ENCODE assay signal across 30 mouse cellular contexts in the genomic region with DNA sequence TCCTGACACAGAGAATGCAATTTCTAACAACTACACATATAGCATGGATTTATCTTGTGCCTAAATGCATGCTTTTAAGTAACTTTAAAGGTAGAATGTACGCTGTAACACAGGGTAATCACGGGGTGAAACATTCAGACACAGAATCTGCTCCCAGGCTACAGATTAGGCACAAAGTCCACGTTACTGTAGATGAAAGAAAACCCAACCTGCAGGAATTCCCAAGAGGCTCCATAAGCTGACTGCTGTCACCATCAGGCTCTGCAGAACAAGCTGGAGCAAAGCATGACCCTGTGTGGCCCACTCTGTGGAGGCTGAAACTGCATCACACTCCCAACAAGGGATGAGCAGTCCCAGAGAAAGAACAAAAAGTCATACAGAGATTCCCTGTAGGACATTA. TPM values are rescaled to one million over a fixed set of nuclear protein-coding genes. Genes with fewer than 3 reads are reported as not detected.
DNase-seq lines count a peak whose midpoint lies in the region; ATAC-seq and TF ChIP-seq lines count a peak whose summit lies in the region.
"Had no signal": no experiment of that assay in that cellular context is flagged by ENCODE, and none has a peak within 500 bp of the region (broad histone marks: within the 10 kb centered on the region; RNA-seq: fewer than 3 reads in every experiment).

No protein-coding gene starts in this region.

- no peaks in the 10 kb centered on the region for H3K27me3 ChIP-seq in intestine, embryonic 15.5 days (replicated peaks)
- H3K27me3 ChIP-seq in intestine, postnatal 0 days (replicated peaks; ENCODE audit: control insufficient read depth, insufficient read depth, low read length) = no peaks in the 10 kb centered on the region
- no peaks in the 10 kb centered on the region for H3K27me3 ChIP-seq in limb, embryonic 12.5 days
- no peaks in the 10 kb centered on the region for H3K27me3 ChIP-seq in limb, embryonic 10.5 days (ENCODE audit: low read depth, poor library complexity, severe bottlenecking)
- no peaks in the 10 kb centered on the region for H3K27me3 ChIP-seq in lung, embryonic 16.5 days (ENCODE audit: control insufficient read depth, insufficient read depth, low read depth, low read length)
- H3K27me3 ChIP-seq: forebrain, embryonic 15.5 days; heart, embryonic 15.5 days; limb, embryonic 15.5 days; megakaryocyte, embryonic 14.5 days; midbrain, embryonic 12.5 days; neural tube, embryonic 13.5 days had no signal

- no peaks in the 10 kb centered on the region for H3K36me3 ChIP-seq in intestine, embryonic 15.5 days
- H3K36me3 ChIP-seq in intestine, postnatal 0 days (ENCODE audit: control insufficient read depth, insufficient read depth) = peaks cover 3% of the 10 kb centered on the region; the same call in 1 of the 2 replicates
- H3K36me3 ChIP-seq in limb, embryonic 12.5 days = no peaks in the 10 kb centered on the region
- no peaks in the 10 kb centered on the region for H3K36me3 ChIP-seq in limb, embryonic 10.5 days
- H3K36me3 ChIP-seq in lung, embryonic 16.5 days (ENCODE audit: control insufficient read depth, insufficient read depth, low read length) = no peaks in the 10 kb centered on the region
- H3K36me3 ChIP-seq: forebrain, embryonic 10.5 days; forebrain, embryonic 15.5 days; heart, embryonic 15.5 days; limb, embryonic 15.5 days; midbrain, embryonic 12.5 days; neural tube, embryonic 13.5 days had no signal

- no peaks in the 10 kb centered on the region for H3K9me3 ChIP-seq in intestine, embryonic 15.5 days
- H3K9me3 ChIP-seq in intestine, postnatal 0 days (ENCODE audit: control insufficient read depth) = no peaks in the 10 kb centered on the region
- H3K9me3 ChIP-seq in limb, embryonic 12.5 days = no peaks in the 10 kb centered on the region
- H3K9me3 ChIP-seq in limb, embryonic 10.5 days (replicated peaks) = no peaks in the 10 kb centered on the region
- no peaks in the 10 kb centered on the region for H3K9me3 ChIP-seq in lung, embryonic 16.5 days (ENCODE audit: control insufficient read depth, low read length)
- H3K9me3 ChIP-seq: forebrain, embryonic 10.5 days; forebrain, embryonic 15.5 days; G1E; heart, embryonic 10.5 days; heart, embryonic 15.5 days; limb, embryonic 15.5 days; megakaryocyte, embryonic 14.5 days; midbrain, embryonic 12.5 days; neural tube, embryonic 13.5 days had no signal

- DNase-seq in limb, embryonic 10.5 days (ENCODE audit: low spot score) = no peak
- no peak for DNase-seq in lung, adult 18-20 months
- no peak for DNase-seq in T-cell, adult 2 months (ENCODE audit: low spot score)
- DNase-seq: adrenal gland, postnatal 10 days; cerebellum, adult 8-10 months; cerebellum, postnatal 25 days; gastrocnemius, postnatal 25 days; heart, adult 11 months; kidney, postnatal 25 days; lung, embryonic 14.5 days; lung, postnatal 36 days; right cerebral cortex, postnatal 4 days; thymus, postnatal 14 days had no signal

- peak; percentile 58 for ATAC-seq in intestine, embryonic 15.5 days
- ATAC-seq in intestine, postnatal 0 days = no peak
- ATAC-seq in limb, embryonic 12.5 days (ENCODE audit: insufficient number of reproducible peaks, insufficient read depth, low FRiP score, low TSS enrichment, low read depth) = no peak
- ATAC-seq in lung, embryonic 16.5 days (ENCODE audit: low read depth) = no peak
- ATAC-seq: forebrain, embryonic 15.5 days; hindbrain, embryonic 16.5 days had no signal

- 0 out of 2 replicates have a peak overlapping the region, but pooled peaks have one; percentile 24 for H3K27ac ChIP-seq in intestine, embryonic 15.5 days
- H3K27ac ChIP-seq in intestine, postnatal 0 days (ENCODE audit: low read depth, low read length) = no peak overlapping the region
- peak overlapping the region; percentile 31; the same call in 1 of the 2 replicates for H3K27ac ChIP-seq in limb, embryonic 12.5 days
- H3K27ac ChIP-seq in limb, embryonic 10.5 days = no peak overlapping the region
- H3K27ac ChIP-seq in lung, embryonic 16.5 days (ENCODE audit: low read length) = peak overlapping the region; percentile 17; the same call in 1 of the 2 replicates
- H3K27ac ChIP-seq: forebrain, embryonic 10.5 days; forebrain, embryonic 15.5 days; heart, embryonic 10.5 days; midbrain, embryonic 12.5 days; neural tube, embryonic 13.5 days had no signal

- 51% methylated on average over 3 of the region's 3 CpGs for WGBS in intestine, embryonic 15.5 days
- 36% methylated on average over 3 of the region's 3 CpGs for WGBS in intestine, postnatal 0 days
- WGBS in limb, embryonic 12.5 days = 67% methylated on average over 3 of the region's 3 CpGs
- 77% methylated on average over 3 of the region's 3 CpGs for WGBS in limb, embryonic 10.5 days
- WGBS in lung, embryonic 16.5 days = 71% methylated on average over 3 of the region's 3 CpGs

- no peak overlapping the region for H3K4me2 ChIP-seq in intestine, embryonic 15.5 days (replicated peaks)
- no peak overlapping the region for H3K4me2 ChIP-seq in intestine, postnatal 0 days (replicated peaks; ENCODE audit: low read depth)
- no peak overlapping the region for H3K4me2 ChIP-seq in limb, embryonic 12.5 days
- no peak overlapping the region for H3K4me2 ChIP-seq in lung, embryonic 16.5 days (ENCODE audit: low read depth, low read length)
- H3K4me2 ChIP-seq: forebrain, embryonic 15.5 days; heart, embryonic 15.5 days; limb, embryonic 15.5 days; lung, embryonic 14.5 days; midbrain, embryonic 12.5 days; neural tube, embryonic 13.5 days had no signal

- no peak overlapping the region for H3K9ac ChIP-seq in intestine, embryonic 15.5 days
- H3K9ac ChIP-seq in intestine, postnatal 0 days (ENCODE audit: low read depth, low read length) = no peak overlapping the region
- H3K9ac ChIP-seq in limb, embryonic 12.5 days (replicated peaks) = no peak overlapping the region
- no peak overlapping the region for H3K9ac ChIP-seq in lung, embryonic 16.5 days (ENCODE audit: low read length)
- H3K9ac ChIP-seq: forebrain, embryonic 15.5 days; heart, embryonic 15.5 days; limb, embryonic 15.5 days; lung, embryonic 14.5 days; midbrain, embryonic 12.5 days; neural tube, embryonic 13.5 days had no signal

- no peak overlapping the region for H3K4me3 ChIP-seq in intestine, embryonic 15.5 days (replicated peaks)
- H3K4me3 ChIP-seq in intestine, postnatal 0 days (ENCODE audit: low read depth, low read length) = no peak overlapping the region
- no peak overlapping the region for H3K4me3 ChIP-seq in limb, embryonic 12.5 days (replicated peaks)
- no peak overlapping the region for H3K4me3 ChIP-seq in limb, embryonic 10.5 days
- H3K4me3 ChIP-seq in lung, embryonic 16.5 days (ENCODE audit: low read length) = no peak overlapping the region
- H3K4me3 ChIP-seq: forebrain, embryonic 10.5 days; forebrain, embryonic 15.5 days; heart, embryonic 10.5 days; heart, embryonic 15.5 days; layer of hippocampus, adult 2 months; limb, embryonic 15.5 days; megakaryocyte, embryonic 14.5 days; midbrain, embryonic 12.5 days; myocyte; neural tube, embryonic 13.5 days had no signal

- no peak for TF ChIP-seq CTCF in intestine, postnatal 0 days (IDR thresholded peaks at IDR 0.05; ENCODE audit: low read depth)

- peaks cover 41% of the 10 kb centered on the region for H3K4me1 ChIP-seq in intestine, embryonic 15.5 days (replicated peaks)
- H3K4me1 ChIP-seq in intestine, postnatal 0 days (replicated peaks; ENCODE audit: control insufficient read depth, insufficient read depth, low read length) = peaks cover 19% of the 10 kb centered on the region; the same call in 1 of the 2 replicates
- peaks cover 18% of the 10 kb centered on the region for H3K4me1 ChIP-seq in limb, embryonic 12.5 days (replicated peaks)
- peaks cover 10% of the 10 kb centered on the region for H3K4me1 ChIP-seq in limb, embryonic 10.5 days
- H3K4me1 ChIP-seq in lung, embryonic 16.5 days (replicated peaks; ENCODE audit: control insufficient read depth, insufficient read depth, low read length) = peaks cover 21% of the 10 kb centered on the region

RNA-seq across cellular contexts. Expression of a gene that starts 18.4 kb away (rescaled TPM):
- polyA plus RNA-seq in intestine, embryonic 15.5 days (2015; fragmentation: Nextera tagmentation; extraction: Ambion mirVana) = 640 and 702 TPM in 2 replicates
- polyA plus RNA-seq in intestine, postnatal 0 days (2015; fragmentation: Nextera tagmentation; extraction: Ambion mirVana) = 820 and 852 TPM in 2 replicates
- polyA plus RNA-seq in limb, embryonic 12.5 days (2016; fragmentation: Nextera tagmentation; extraction: Ambion mirVana) = 476 and 492 TPM in 2 replicates
- polyA plus RNA-seq in limb, embryonic 10.5 days (2016; fragmentation: Nextera tagmentation; extraction: Ambion mirVana) = 393 and 402 TPM in 2 replicates
- 548 and 571 TPM in 2 replicates for polyA plus RNA-seq in lung, embryonic 16.5 days (2015; fragmentation: Nextera tagmentation; extraction: Ambion mirVana)

RNA-seq across cellular contexts. Expression of a gene that starts 19.7 kb away (rescaled TPM):
- 49.5 and 49.9 TPM in 2 replicates for polyA plus RNA-seq in intestine, embryonic 15.5 days (2015; fragmentation: Nextera tagmentation; extraction: Ambion mirVana)
- polyA plus RNA-seq in intestine, postnatal 0 days (2015; fragmentation: Nextera tagmentation; extraction: Ambion mirVana) = 37.6 and 39.9 TPM in 2 replicates
- polyA plus RNA-seq in limb, embryonic 12.5 days (2016; fragmentation: Nextera tagmentation; extraction: Ambion mirVana) = 141 and 152 TPM in 2 replicates
- 12.5 and 28.7 TPM in 2 replicates for polyA plus RNA-seq in limb, embryonic 10.5 days (2016; fragmentation: Nextera tagmentation; extraction: Ambion mirVana)
- 57.4 and 70.9 TPM in 2 replicates for polyA plus RNA-seq in lung, embryonic 16.5 days (2015; fragmentation: Nextera tagmentation; extraction: Ambion mirVana)

RNA-seq across cellular contexts. Expression of a gene that starts 37.1 kb away (rescaled TPM):
- 0.14 and 0.18 TPM in 2 replicates for polyA plus RNA-seq in intestine, embryonic 15.5 days (2015; fragmentation: Nextera tagmentation; extraction: Ambion mirVana)
- 0.08 TPM in 1 of 2 replicates, not detected in the other for polyA plus RNA-seq in intestine, postnatal 0 days (2015; fragmentation: Nextera tagmentation; extraction: Ambion mirVana)
- polyA plus RNA-seq in limb, embryonic 12.5 days (2016; fragmentation: Nextera tagmentation; extraction: Ambion mirVana) = 0.50 and 0.60 TPM in 2 replicates
- not detected in 2 replicates for polyA plus RNA-seq in limb, embryonic 10.5 days (2016; fragmentation: Nextera tagmentation; extraction: Ambion mirVana)
- not detected in 2 replicates for polyA plus RNA-seq in lung, embryonic 16.5 days (2015; fragmentation: Nextera tagmentation; extraction: Ambion mirVana)
- polyA plus RNA-seq: G1E; heart, embryonic 10.5 days; heart, embryonic 15.5 days; hindbrain, embryonic 11.5 days; lung, embryonic 14.5 days; midbrain, embryonic 12.5 days had no signal

Comparison
In these comparisons a context has a peak if more than half of its experiments do, and no peak if none do; other contexts are left out.
1. H3K27ac ChIP-seq: peak in intestine, embryonic 15.5 days (single experiment), limb, embryonic 12.5 days (single experiment) and lung, embryonic 16.5 days (single experiment); none in intestine, postnatal 0 days (single experiment) and limb, embryonic 10.5 days (single experiment).